In the genomic region with DNA sequence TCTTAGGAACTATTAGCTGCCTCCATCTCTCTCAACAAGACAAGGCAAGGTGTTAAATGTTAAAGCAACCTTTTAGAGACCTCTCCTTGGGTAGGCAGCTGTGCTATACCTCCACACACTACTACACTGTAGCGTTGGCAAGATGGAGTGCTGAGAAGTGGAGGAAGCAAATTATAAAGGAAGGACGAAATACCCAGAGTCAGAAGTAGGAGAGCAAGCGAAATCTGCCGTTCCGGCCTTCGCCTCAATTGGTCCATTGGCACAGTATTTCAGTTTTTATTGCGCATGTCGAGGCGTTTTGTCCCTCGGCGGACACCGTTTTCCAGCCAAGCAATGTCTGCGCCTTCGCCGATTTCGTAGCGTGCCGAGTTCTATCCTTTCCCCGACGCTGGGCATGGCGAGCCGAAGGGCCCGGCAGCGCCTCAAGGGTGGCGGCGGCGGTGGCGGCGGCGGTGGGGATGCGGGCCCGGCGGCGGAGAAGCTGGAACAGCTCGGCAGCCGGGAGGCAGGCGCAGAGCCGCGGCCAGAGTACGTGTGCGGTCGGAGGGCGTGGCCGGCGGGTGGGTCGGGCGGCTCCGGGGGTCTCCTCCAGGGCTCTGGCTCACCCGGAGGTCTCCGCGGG, we compare ENCODE assay signal across 8 mouse cellular contexts. TPM values are rescaled to one million over a fixed set of nuclear protein-coding genes. Genes with fewer than 3 reads are reported as not detected.
A peak's percentile ranks its signal among the peaks of the same experiment; 100 is the strongest.
DNase-seq lines count a peak whose midpoint lies in the region; ATAC-seq lines count a peak whose summit lies in the region.

A gene (plus strand): TSS at position 29 of the 622 bp plus-strand sequence.
A gene (minus strand): TSS at position 530 of the 622 bp plus-strand sequence.

- ATAC-seq in inflammation-experienced regulatory T-cells, adult 6 months = peak; percentile 79
- peak; percentile 60 for ATAC-seq in megakaryocyte-erythroid progenitor cell, adult 5-6 weeks (replicated peaks; ENCODE audit: low FRiP score, low TSS enrichment, poor library complexity, severe bottlenecking)

- intact Hi-C loops in gastrocnemius, postnatal 14 days (cut with DNase I; ENCODE audit: low total_unique reads) = no loop called here
- intact Hi-C loops in left cerebral cortex, postnatal 10 days (cut with DNase I) = no loop called here

- DNase-seq in adipocyte (ENCODE audit: low spot score) = peak; percentile 86
- DNase-seq in embryo, embryonic 10 days (ENCODE audit: low spot score) = peak; percentile 93
- DNase-seq in gastrocnemius, postnatal 14 days = peak; percentile 84
- DNase-seq in left cerebral cortex, postnatal 10 days (ENCODE audit: extremely low spot score in 1 of 2, low spot score in 2 of 2) = peak; percentile 89 to 93
- peak; percentile 89 for DNase-seq in right cerebral cortex, postnatal 25 days
- peak; percentile 87 to 91 for DNase-seq in urinary bladder, postnatal 4 days (ENCODE audit: low spot score in 2 of 2)

RNA-seq across cellular contexts. Expression of the first gene that starts in this region (rescaled TPM):
- total RNA-seq in gastrocnemius, postnatal 14 days (2021) = 1 to 10 TPM; 7.1 to 8.6 TPM
- 1 to 10 TPM; 7.2 to 9.4 (median 8.8) TPM for polyA plus RNA-seq in inflammation-experienced regulatory T-cells, adult 6 months (2017; shearing (Covaris generic))
- 10 to 100 TPM; 36.2 to 38.7 TPM for total RNA-seq in left cerebral cortex, postnatal 10 days (2021)
- 25.0 and 36.0 TPM in 2 replicates for total RNA-seq in megakaryocyte-erythroid progenitor cell, adult 5-6 weeks (2014; fragmentation: Nextera tagmentation)
- total RNA-seq in megakaryocyte-erythroid progenitor cell, adult 5-6 weeks (2017) = 19.5 and 24.5 TPM in 2 replicates

RNA-seq across cellular contexts. Expression of the second gene that starts in this region (rescaled TPM):
- 10 to 100 TPM in 1 of 2 experiments, 1 to 10 TPM in 1; 7.9 to 11.9 TPM for total RNA-seq in gastrocnemius, postnatal 14 days (2021)
- polyA plus RNA-seq in inflammation-experienced regulatory T-cells, adult 6 months (2017; shearing (Covaris generic)) = 10 to 100 TPM in 2 of 3 experiments, 1 to 10 TPM in 1; 6.9 to 23.3 (median 16.9) TPM
- total RNA-seq in left cerebral cortex, postnatal 10 days (2021) = 10 to 100 TPM; 27.0 to 28.7 TPM
- total RNA-seq in megakaryocyte-erythroid progenitor cell, adult 5-6 weeks (2014; fragmentation: Nextera tagmentation) = 11.8 and 30.5 TPM in 2 replicates
- total RNA-seq in megakaryocyte-erythroid progenitor cell, adult 5-6 weeks (2017) = 19.4 and 26.2 TPM in 2 replicates

Comparison
In these comparisons a context has a peak if more than half of its experiments do, and no peak if none do; other contexts are left out.
1. Peak in every context shown above with its lines: DNase-seq and ATAC-seq.